Mouse (Mus musculus): ENCODE data around the gene Ccdc151.

Ccdc151 gene

GRCm38 (mm10) chr9:22002194-22003162 lies at the start of gene Ccdc151, which contains the start of gene Prkcsh:
Ccdc151 (minus strand) TSS chr9:22002634.
Prkcsh (plus strand) TSS chr9:22002806.
- 5% methylated on average over 57 of the region's 57 CpGs for WGBS

GRCm38 (mm10) chr9:22051958-22052254 lies 49.5 kb upstream of the Ccdc151 start, which contains the start of gene Elavl3:
Elavl3 (minus strand) TSS chr9:22052023.
- WGBS, result under 1% methylated on average over 26 of the region's 28 CpGs

GRCm38 (mm10) chr9:22051161-22051957 lies 48.9 kb upstream of the Ccdc151 start:
- WGBS, result 3% methylated on average over 65 of the region's 67 CpGs

DNA sequence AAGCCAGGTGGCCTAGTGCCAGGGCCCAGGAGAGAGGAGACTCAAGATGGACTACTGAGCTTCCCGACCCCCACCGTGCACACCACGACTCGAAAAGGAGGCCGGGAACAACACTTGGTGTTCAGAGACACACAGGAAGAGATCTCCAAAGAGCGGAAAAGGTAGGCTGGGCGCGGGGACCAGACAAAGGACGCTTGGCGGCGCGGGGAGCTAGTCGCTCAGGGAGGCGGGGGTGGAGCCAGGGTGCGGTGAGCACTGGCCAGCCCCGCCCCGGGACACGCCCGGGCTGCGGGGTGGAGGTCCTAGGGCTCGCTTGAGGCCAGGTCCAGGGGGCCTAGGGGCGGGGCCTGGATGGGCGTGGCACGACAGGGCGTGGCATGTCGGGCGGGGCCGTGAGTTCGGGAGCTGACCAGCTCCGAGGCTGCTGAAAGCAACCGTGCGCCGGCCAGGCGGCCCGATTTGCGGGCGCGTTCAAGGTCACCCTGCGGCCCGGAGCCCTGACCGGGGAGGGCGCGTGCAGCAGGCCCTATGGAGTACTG lies 48.0 kb upstream of the Ccdc151 start:
- WGBS, result 2% methylated on average over 40 of the region's 43 CpGs

DNA sequence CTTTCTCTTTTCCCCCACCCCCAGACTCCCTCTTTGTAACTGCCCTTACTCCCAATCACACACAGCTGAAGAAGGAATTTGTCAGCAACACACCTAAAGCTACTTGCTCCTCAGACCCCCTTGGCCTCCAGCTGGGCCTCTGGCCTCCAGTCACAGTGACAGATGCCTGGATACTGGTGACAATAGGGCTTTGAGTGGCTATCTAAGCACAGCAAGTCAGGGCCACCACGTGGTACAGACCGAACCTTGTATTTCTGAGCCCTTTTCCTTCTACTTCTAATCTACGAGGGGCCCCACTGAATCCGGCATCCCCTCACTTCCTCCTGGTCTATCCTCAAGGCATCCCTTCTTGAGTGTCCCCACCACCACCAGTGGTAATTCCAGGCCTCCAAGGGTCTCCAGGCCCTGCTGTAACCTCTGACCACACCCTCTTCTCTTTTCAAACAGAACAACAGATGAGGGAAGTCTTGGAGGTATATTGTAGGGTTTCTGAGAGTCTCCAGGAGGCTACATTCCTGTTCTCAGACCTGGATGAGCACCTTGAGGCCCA lies 47.4 kb upstream of the Ccdc151 start:
- 27% methylated on average over 4 of the region's 4 CpGs for WGBS

- 33% methylated on average over 11 of the region's 11 CpGs for WGBS
Observed at GRCm38 (mm10) chr9:22049315-22049714, 46.9 kb upstream of the Ccdc151 start.

DNA sequence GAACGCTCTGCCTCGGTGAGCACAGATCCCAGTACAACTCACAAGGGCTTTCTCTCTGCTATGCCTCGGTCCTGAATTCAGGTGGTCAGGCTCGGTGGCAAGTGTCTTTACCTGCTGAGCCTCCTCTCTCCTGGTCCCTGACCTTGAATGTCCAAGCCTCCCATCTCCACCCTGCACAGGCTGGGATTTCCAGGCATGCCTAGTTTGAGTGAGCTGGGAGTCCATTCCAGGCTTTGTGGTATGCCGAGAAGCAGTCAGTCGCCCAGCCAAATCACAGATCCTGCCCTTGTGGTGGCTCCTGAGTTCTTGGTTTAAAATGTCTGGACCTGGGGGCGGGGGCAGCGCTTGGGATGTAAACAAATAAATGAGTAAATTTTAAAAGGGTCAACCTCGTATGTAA lies 44.9 kb upstream of the Ccdc151 start:
- WGBS, result 42% methylated on average over 9 of the region's 9 CpGs

GRCm38 (mm10) chr9:22041832-22042231 lies 39.4 kb upstream of the Ccdc151 start:
- WGBS, result 60% methylated on average over 2 of the region's 2 CpGs

GRCm38 (mm10) chr9:22037826-22038225 lies 35.4 kb upstream of the Ccdc151 start:
- WGBS, result 68% methylated on average over 10 of the region's 10 CpGs

DNA sequence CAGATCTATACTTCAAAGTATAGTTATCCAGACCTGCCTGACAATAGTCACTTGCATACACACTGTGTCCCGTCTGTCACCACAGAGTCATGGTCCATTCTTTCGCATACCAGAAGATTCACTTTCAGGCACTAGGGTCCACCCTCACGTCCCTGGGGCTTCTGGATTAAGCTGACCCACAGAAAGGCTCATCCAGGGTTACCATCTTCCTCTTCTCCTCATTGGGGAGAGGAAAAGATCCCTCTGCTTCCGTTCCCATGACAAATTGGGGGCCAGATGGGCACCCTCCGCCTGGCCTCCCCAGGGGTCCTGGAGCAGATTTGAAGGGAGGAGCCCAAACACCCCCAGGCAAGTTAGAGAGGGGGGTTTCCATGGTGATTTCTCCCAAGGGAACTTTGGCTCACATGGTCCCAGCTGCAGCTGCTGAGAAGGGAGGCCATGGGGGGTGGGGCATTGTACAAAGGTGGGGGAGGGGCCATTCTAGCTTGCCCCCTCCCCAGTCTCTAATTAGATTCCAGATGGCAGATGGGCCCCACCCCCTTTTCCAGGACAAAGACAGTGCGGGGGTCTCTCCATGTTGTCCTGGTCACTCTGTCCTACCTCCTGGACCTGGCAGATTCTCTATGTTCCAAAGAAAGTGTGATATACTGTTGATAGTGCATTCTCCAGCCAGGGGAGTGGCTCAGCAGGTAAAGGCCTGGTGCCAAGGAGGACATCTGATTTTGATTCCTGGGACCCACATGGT lies 33.0 kb upstream of the Ccdc151 start:
- 54% methylated on average over 6 of the region's 6 CpGs for WGBS

GRCm38 (mm10) chr9:22030386-22030785 lies 28.0 kb upstream of the Ccdc151 start:
- 62% methylated on average over 9 of the region's 9 CpGs for WGBS

GRCm38 (mm10) chr9:22028467-22028866 lies 26.0 kb upstream of the Ccdc151 start:
- WGBS, result 32% methylated on average over 7 of the region's 7 CpGs

GRCm38 (mm10) chr9:22024592-22024991 lies 22.2 kb upstream of the Ccdc151 start:
- WGBS, result 61% methylated on average over 8 of the region's 8 CpGs

- WGBS, result 60% methylated on average over 7 of the region's 7 CpGs
Observed at GRCm38 (mm10) chr9:22017208-22017825, 14.9 kb upstream of the Ccdc151 start.

- 53% methylated on average over 10 of the region's 10 CpGs for WGBS
Observed at GRCm38 (mm10) chr9:22016245-22016644, 13.8 kb upstream of the Ccdc151 start.

- 82% methylated on average over 13 of the region's 13 CpGs for WGBS
Observed at GRCm38 (mm10) chr9:22012731-22013130, 10.3 kb upstream of the Ccdc151 start.

DNA sequence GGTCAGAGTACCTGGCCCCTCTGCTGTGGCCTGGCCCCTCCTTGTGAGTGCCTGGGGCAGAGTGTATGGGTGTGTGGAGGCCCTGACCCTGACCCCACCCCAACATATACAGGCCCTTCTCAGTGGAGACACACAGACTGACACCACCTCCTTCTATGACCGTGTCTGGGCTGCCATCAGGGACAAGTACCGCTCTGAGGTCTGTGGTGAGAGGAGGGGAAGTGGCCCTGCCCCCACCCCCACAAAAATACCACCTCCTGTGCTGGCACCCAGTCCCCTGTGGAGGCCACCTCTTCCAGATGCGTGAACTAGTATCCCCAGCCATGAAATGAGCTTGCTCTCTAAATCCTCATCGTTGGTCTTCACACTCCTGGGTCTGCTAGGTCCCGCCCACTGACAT lies 8.6 kb upstream of the Ccdc151 start:
- WGBS, result 60% methylated on average over 5 of the region's 5 CpGs

- whole genome bisulfite sequencing, result 91% methylated on average over 12 of the region's 12 CpGs
Observed at GRCm38 (mm10) chr9:22004546-22004945, 2.1 kb upstream of the Ccdc151 start.

DNA sequence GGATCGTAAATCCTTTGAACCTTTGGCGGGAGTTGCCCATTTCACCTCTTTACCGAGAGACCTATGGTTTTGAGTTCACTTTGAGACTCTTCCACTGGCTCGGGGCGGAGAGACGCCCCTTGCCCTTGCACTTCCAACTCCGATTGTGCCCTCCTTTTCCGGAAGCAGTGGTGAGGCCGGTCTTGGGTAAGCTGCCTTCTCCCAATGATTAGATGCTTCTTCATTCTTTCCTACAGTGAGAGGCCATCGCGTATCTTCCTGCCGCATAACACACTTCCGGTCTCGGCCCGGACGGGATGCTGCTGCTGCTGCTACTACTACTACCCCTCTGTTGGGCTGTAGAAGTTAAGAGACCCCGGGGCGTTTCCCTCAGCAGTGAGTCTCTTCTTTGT lies 725 bp upstream of the Ccdc151 start:
- under 1% methylated on average over 18 of the region's 18 CpGs for WGBS

DNA sequence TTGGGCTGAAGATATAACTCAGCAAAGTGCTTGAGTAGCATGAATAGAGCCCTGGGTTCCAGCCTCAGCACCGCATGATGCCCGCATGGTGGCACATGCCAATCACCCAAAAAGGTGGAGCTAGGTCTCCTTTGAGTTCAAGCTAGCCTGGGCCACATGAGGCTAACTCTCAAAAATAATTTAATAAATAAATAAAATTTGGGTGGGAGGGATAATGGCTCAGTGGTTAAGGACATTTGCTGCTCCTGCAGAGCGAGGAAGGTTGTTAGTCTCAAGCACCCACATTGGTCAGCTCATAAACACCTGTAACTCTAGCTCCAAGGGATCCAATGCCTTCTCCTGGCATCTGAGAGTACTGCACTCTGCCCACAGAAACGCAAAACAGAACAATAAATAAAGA lies 801 bp downstream of the Ccdc151 start:
- WGBS, result 87% methylated on average over 4 of the region's 4 CpGs

GRCm38 (mm10) chr9:22000296-22000695 lies 2.1 kb downstream of the Ccdc151 start:
- WGBS, result 96% methylated on average over 6 of the region's 6 CpGs

All from cerebral cortex, adult 2 months (tissue).